In the genomic region with DNA sequence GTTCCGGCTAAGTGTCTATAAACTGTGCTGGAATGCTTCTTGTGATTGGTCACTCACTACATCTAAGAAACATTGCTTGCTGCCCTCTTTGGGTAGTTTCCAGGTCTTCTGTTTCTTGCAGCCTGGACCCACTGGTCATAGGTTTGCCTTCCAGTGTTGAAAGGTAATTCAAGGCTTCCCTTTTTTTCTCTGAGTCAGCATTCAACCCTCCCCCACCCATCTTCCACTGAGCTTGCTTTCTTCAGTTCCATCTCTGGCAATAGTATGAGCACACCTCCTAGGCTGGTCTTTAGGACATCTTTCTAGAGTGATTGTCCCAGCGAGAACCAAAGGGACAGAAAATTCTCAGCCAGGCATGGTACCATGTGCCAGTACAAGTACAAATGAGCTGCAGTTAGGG, we compare ENCODE assay signal across 25 mouse cellular contexts. TPM values are rescaled to one million over a fixed set of nuclear protein-coding genes. Genes with fewer than 3 reads are reported as not detected.
DNase-seq lines count a peak whose midpoint lies in the region; ATAC-seq and TF ChIP-seq lines count a peak whose summit lies in the region.
"Had no signal": no experiment of that assay in that cellular context is flagged by ENCODE, and none has a peak within 500 bp of the region (broad histone marks: within the 10 kb centered on the region; RNA-seq: fewer than 3 reads in every experiment).

No protein-coding gene starts in this region.

- peaks cover 5% of the 10 kb centered on the region for H3K4me1 ChIP-seq in heart, adult 2 months (ENCODE audit: control insufficient read depth, insufficient read depth, low read length)
- peaks cover 5% of the 10 kb centered on the region in 2 experiments; a peak in 3 of 4 replicates for H3K4me1 ChIP-seq in MEL (ENCODE audit: control insufficient read depth in 1 of 2, insufficient read depth in 2 of 2, low read length in 2 of 2)
- peaks cover 18% of the 10 kb centered on the region for H3K4me1 ChIP-seq in hindbrain, embryonic 12.5 days

- no peak for TF ChIP-seq CTCF in heart, adult 2 months (IDR thresholded peaks at IDR 0.05)
- TF ChIP-seq CTCF in MEL (IDR thresholded peaks at IDR 0.05 in 2 of 3, conservative IDR thresholded peaks at IDR 0.05 in 1 of 3; ENCODE audit: control insufficient read depth in 1 of 3, insufficient read depth in 1 of 3, low read depth in 2 of 3, low read length in 3 of 3, poor library complexity in 1 of 3, severe bottlenecking in 1 of 3), result no peak

- no peak for TF ChIP-seq RAD21 in MEL (IDR thresholded peaks at IDR 0.05; ENCODE audit: low read depth, low read length)

- no peaks in the 10 kb centered on the region for H3K79me2 ChIP-seq in heart, adult 2 months (replicated peaks; ENCODE audit: control insufficient read depth, insufficient read depth, low read length)
- peaks cover 16% of the 10 kb centered on the region for H3K79me2 ChIP-seq in MEL (ENCODE audit: control insufficient read depth, insufficient read depth, low read length, poor library complexity)

- TF ChIP-seq POLR2A in heart, adult 2 months (IDR thresholded peaks at IDR 0.05; ENCODE audit: insufficient read depth, low read depth, low read length), result peak; percentile 23; the same call in 1 of the 2 replicates
- no peak for TF ChIP-seq POLR2A in MEL (IDR thresholded peaks at IDR 0.05; ENCODE audit: control insufficient read depth in 1 of 2, insufficient read depth in 1 of 2, low read depth in 1 of 2, low read length in 2 of 2, poor library complexity in 1 of 2)

- H3K4me3 ChIP-seq in heart, adult 2 months, result no peak overlapping the region
- no peak overlapping the region for H3K4me3 ChIP-seq in MEL (ENCODE audit: control insufficient read depth in 1 of 2, insufficient read depth in 1 of 2, low read depth in 2 of 2, low read length in 2 of 2)
- H3K4me3 ChIP-seq in hindbrain, embryonic 12.5 days, result no peak overlapping the region
- H3K4me3 ChIP-seq: heart, embryonic 12.5 days; heart, embryonic 15.5 days; intestine, embryonic 15.5 days had no signal

- no peak for ATAC-seq in hindbrain, embryonic 12.5 days (ENCODE audit: low FRiP score)
- ATAC-seq: CD4-positive, CD25-positive, alpha-beta regulatory T cell, adult 4 months; forebrain, embryonic 13.5 days; forebrain, embryonic 16.5 days; hindbrain, embryonic 16.5 days; intestine, embryonic 15.5 days; Patski had no signal

- H3K27me3 ChIP-seq in heart, adult 2 months (ENCODE audit: control insufficient read depth, insufficient read depth, low read length), result no peaks in the 10 kb centered on the region
- no peaks in the 10 kb centered on the region for H3K27me3 ChIP-seq in MEL (ENCODE audit: control insufficient read depth in 1 of 2, insufficient read depth in 2 of 2, low read length in 2 of 2)
- no peaks in the 10 kb centered on the region for H3K27me3 ChIP-seq in hindbrain, embryonic 12.5 days
- H3K27me3 ChIP-seq: forebrain, embryonic 13.5 days; heart, embryonic 12.5 days; heart, embryonic 15.5 days; hindbrain, embryonic 13.5 days; intestine, embryonic 15.5 days; Patski had no signal

- no peaks in the 10 kb centered on the region; the same call in 1 of the 2 replicates for H3K36me3 ChIP-seq in heart, adult 2 months (ENCODE audit: control insufficient read depth, insufficient read depth, low read length)
- peaks cover 6 to 11% of the 10 kb centered on the region in 2 experiments for H3K36me3 ChIP-seq in MEL (ENCODE audit: control insufficient read depth in 1 of 2, insufficient read depth in 2 of 2, low read length in 2 of 2)
- H3K36me3 ChIP-seq in hindbrain, embryonic 12.5 days, result peaks cover 49% of the 10 kb centered on the region

- intact Hi-C loops in heart, adult 2 months (cut with DNase I), result loop anchor here (2.0 to 5.0 kb wide), 3 partner anchors 15 to 108 kb away; a partner anchor contains a TSS
- intact Hi-C loops in heart, postnatal 14 days (cut with DNase I), result loop anchor here (2.0 kb wide), 1 partner anchor 115 kb away; no protein-coding TSS in a partner anchor

- no peak for DNase-seq in heart, adult 2 months
- no peak for DNase-seq in heart, postnatal 14 days
- DNase-seq in 3T3-L1 (ENCODE audit: low read depth, low spot score) (peak; percentile 28), MEL (ENCODE audit: low read depth, low spot score) (peak; percentile 42)
- no peak for DNase-seq in left cerebral cortex, adult 18-20 months (ENCODE audit: low spot score in 2 of 2)
- DNase-seq: adrenal gland, postnatal 10 days; adrenal gland, postnatal 36 days; cerebellum, adult 18-20 months; cerebellum, adult 9-10 months; cerebellum, postnatal 14 days; gastrocnemius, postnatal 10 days; gastrocnemius, postnatal 36 days had no signal

- H3K9me3 ChIP-seq in MEL (replicated peaks; ENCODE audit: insufficient read depth, low read length), result no peaks in the 10 kb centered on the region
- H3K9me3 ChIP-seq in hindbrain, embryonic 12.5 days (replicated peaks), result no peaks in the 10 kb centered on the region
- H3K9me3 ChIP-seq: forebrain, embryonic 10.5 days; forebrain, embryonic 13.5 days; heart, embryonic 12.5 days; heart, embryonic 15.5 days; hindbrain, embryonic 13.5 days; intestine, embryonic 15.5 days had no signal

- H3K4me2 ChIP-seq in hindbrain, embryonic 12.5 days (replicated peaks), result no peak overlapping the region
- H3K4me2 ChIP-seq: heart, embryonic 15.5 days had no signal

- 87% methylated on average over 2 of the region's 2 CpGs for WGBS in heart, adult 2 months
- WGBS in hindbrain, embryonic 12.5 days, result 87% methylated on average over 2 of the region's 2 CpGs

- no peak overlapping the region for H3K27ac ChIP-seq in heart, adult 2 months
- H3K27ac ChIP-seq in MEL (ENCODE audit: control insufficient read depth, low read depth, low read length), result no peak overlapping the region
- H3K27ac ChIP-seq in hindbrain, embryonic 12.5 days, result no peak overlapping the region
- H3K27ac ChIP-seq: forebrain, embryonic 10.5 days; forebrain, embryonic 13.5 days; heart, embryonic 15.5 days; hindbrain, embryonic 13.5 days; intestine, embryonic 15.5 days had no signal

- H3K9ac ChIP-seq in heart, adult 2 months (ENCODE audit: low read depth, low read length), result no peak overlapping the region
- no peak overlapping the region for H3K9ac ChIP-seq in MEL (ENCODE audit: control insufficient read depth, low read depth, low read length, poor library complexity, severe bottlenecking)
- no peak overlapping the region for H3K9ac ChIP-seq in hindbrain, embryonic 12.5 days
- H3K9ac ChIP-seq: heart, embryonic 15.5 days had no signal

- TF ChIP-seq EP300 in heart, adult 2 months (IDR thresholded peaks at IDR 0.05; ENCODE audit: insufficient read depth, low read depth, low read length), result no peak
- TF ChIP-seq EP300 in MEL (IDR thresholded peaks at IDR 0.05; ENCODE audit: low read depth in 1 of 2, low read length in 2 of 2), result no peak

TF ChIP-seq in MEL, 35 proteins besides CTCF, POLR2A, EP300 and RAD21 (continues in another document):
- TF ChIP-seq USF1 (IDR thresholded peaks at IDR 0.05; ENCODE audit: low read depth, low read length), result no peak
- TF ChIP-seq UBTF (IDR thresholded peaks at IDR 0.05; ENCODE audit: borderline replicate concordance, insufficient read depth, low read depth, low read length), result no peak
- TF ChIP-seq MAFK (IDR thresholded peaks at IDR 0.05; ENCODE audit: borderline replicate concordance, low read depth, low read length), result peak; percentile 86

RNA-seq across cellular contexts. Expression of a gene that starts 2.2 kb away (rescaled TPM):
- 1 to 10 TPM; 8.1 to 8.3 TPM for total RNA-seq in heart, adult 2 months (2021)
- 3.1 and 4.7 TPM in 2 replicates for polyA plus RNA-seq in heart, adult 2 months (2012; rRNA removed)
- 1 to 10 TPM; 5.0 to 5.9 TPM for total RNA-seq in heart, postnatal 14 days (2021)
- 12.7 and 16.4 TPM in 2 replicates for total RNA-seq in MEL (2012; rRNA removed)
- polyA plus RNA-seq in MEL (2012; ENCODE audit: insufficient read depth in 1 of 2, insufficient read length in 2 of 2, low read depth in 1 of 2, low replicate concordance in 2 of 2, missing spikeins in 1 of 2), result 10 to 100 TPM in 1 of 2 experiments, not detected in 1; 12.8 TPM
- total RNA-seq in left cerebral cortex, adult 18-20 months (2021), result 10 to 100 TPM; 17.6 to 25.6 TPM
- 20.0 and 21.0 TPM in 2 replicates for polyA plus RNA-seq in hindbrain, embryonic 12.5 days (2016; fragmentation: Nextera tagmentation; extraction: Ambion mirVana)

RNA-seq across cellular contexts. Expression of a gene that starts 13.0 kb away (rescaled TPM):
- total RNA-seq in heart, adult 2 months (2021), result 100 to 1,000 TPM; 119 to 132 TPM
- polyA plus RNA-seq in heart, adult 2 months (2012; rRNA removed), result 146 and 266 TPM in 2 replicates
- 100 to 1,000 TPM; 162 to 176 TPM for total RNA-seq in heart, postnatal 14 days (2021)
- total RNA-seq in MEL (2012; rRNA removed), result 24.3 and 25.9 TPM in 2 replicates
- polyA plus RNA-seq in MEL (2012; ENCODE audit: insufficient read depth in 1 of 2, insufficient read length in 2 of 2, low read depth in 1 of 2, low replicate concordance in 2 of 2, missing spikeins in 1 of 2), result 10 to 100 TPM in 1 of 2 experiments, not detected in 1; 37.7 TPM
- 10 to 100 TPM; 66.0 to 69.4 TPM for total RNA-seq in left cerebral cortex, adult 18-20 months (2021)
- polyA plus RNA-seq in hindbrain, embryonic 12.5 days (2016; fragmentation: Nextera tagmentation; extraction: Ambion mirVana), result 59.2 and 61.4 TPM in 2 replicates

RNA-seq across cellular contexts. Expression of a gene that starts 18.5 kb away (rescaled TPM):
- total RNA-seq in heart, adult 2 months (2021), result 1,000 to 10,000 TPM; 2,350 to 2,717 TPM
- 1,522 and 1,780 TPM in 2 replicates for polyA plus RNA-seq in heart, adult 2 months (2012; rRNA removed)
- total RNA-seq in heart, postnatal 14 days (2021), result 1,000 to 10,000 TPM; 2,287 to 2,318 TPM
- 364 and 367 TPM in 2 replicates for total RNA-seq in MEL (2012; rRNA removed)
- polyA plus RNA-seq in MEL (2012; ENCODE audit: insufficient read depth in 1 of 2, insufficient read length in 2 of 2, low read depth in 1 of 2, low replicate concordance in 2 of 2, missing spikeins in 1 of 2), result 100 to 1,000 TPM in 1 of 2 experiments, not detected in 1; 400 TPM
- total RNA-seq in left cerebral cortex, adult 18-20 months (2021), result 100 to 1,000 TPM; 410 to 481 TPM
- polyA plus RNA-seq in hindbrain, embryonic 12.5 days (2016; fragmentation: Nextera tagmentation; extraction: Ambion mirVana), result 655 and 680 TPM in 2 replicates

RNA-seq across cellular contexts. Expression of a gene that starts 21.2 kb away (rescaled TPM):
- total RNA-seq in heart, adult 2 months (2021), result 10 to 100 TPM; 25.7 to 26.7 TPM
- polyA plus RNA-seq in heart, adult 2 months (2012; rRNA removed), result 43.9 and 54.8 TPM in 2 replicates
- 10 to 100 TPM; 28.0 to 32.7 TPM for total RNA-seq in heart, postnatal 14 days (2021)
- 32.4 and 35.4 TPM in 2 replicates for total RNA-seq in MEL (2012; rRNA removed)
- polyA plus RNA-seq in MEL (2012; ENCODE audit: insufficient read depth in 1 of 2, insufficient read length in 2 of 2, low read depth in 1 of 2, low replicate concordance in 2 of 2, missing spikeins in 1 of 2), result 10 to 100 TPM in 1 of 2 experiments, not detected in 1; 51.4 TPM
- 10 to 100 TPM; 20.9 to 23.1 TPM for total RNA-seq in left cerebral cortex, adult 18-20 months (2021)
- 61.9 and 63.3 TPM in 2 replicates for polyA plus RNA-seq in hindbrain, embryonic 12.5 days (2016; fragmentation: Nextera tagmentation; extraction: Ambion mirVana)

RNA-seq across cellular contexts. Expression of a gene that starts 35.7 kb away (rescaled TPM):
- total RNA-seq in heart, adult 2 months (2021), result 1 to 10 TPM; 1.6 TPM
- polyA plus RNA-seq in heart, adult 2 months (2012; rRNA removed), result 2.1 TPM in 2 replicates
- total RNA-seq in heart, postnatal 14 days (2021), result 1 to 10 TPM; 1.5 to 1.8 TPM
- total RNA-seq in MEL (2012; rRNA removed), result 0.12 TPM in 1 of 2 replicates, not detected in the other
- under 1 TPM in 1 of 2 experiments, not detected in 1; 0.68 TPM for polyA plus RNA-seq in MEL (2012; ENCODE audit: insufficient read depth in 1 of 2, insufficient read length in 2 of 2, low read depth in 1 of 2, low replicate concordance in 2 of 2, missing spikeins in 1 of 2)
- total RNA-seq in left cerebral cortex, adult 18-20 months (2021), result 10 to 100 TPM; 17.6 to 18.5 TPM
- polyA plus RNA-seq in hindbrain, embryonic 12.5 days (2016; fragmentation: Nextera tagmentation; extraction: Ambion mirVana), result 7.3 and 7.6 TPM in 2 replicates
- total RNA-seq: gastrocnemius, adult 18-20 months; gastrocnemius, postnatal 10 days; gastrocnemius, postnatal 36 days; hematopoietic stem cell, adult 5-6 weeks had no signal
- polyA plus RNA-seq: CD4-positive, CD25-positive, alpha-beta regulatory T cell, adult 4 months had no signal

Comparison
In these comparisons a context has a peak if more than half of its experiments do, and no peak if none do; other contexts are left out.
1. DNase-seq: peak in 3T3-L1 (single experiment) and MEL (single experiment); none in heart, adult 2 months (0 of 2), heart, postnatal 14 days (0 of 2) and left cerebral cortex, adult 18-20 months (0 of 2).